Mouse (Mus musculus): ENCODE data around the gene Espn.

Espn gene

DNA sequence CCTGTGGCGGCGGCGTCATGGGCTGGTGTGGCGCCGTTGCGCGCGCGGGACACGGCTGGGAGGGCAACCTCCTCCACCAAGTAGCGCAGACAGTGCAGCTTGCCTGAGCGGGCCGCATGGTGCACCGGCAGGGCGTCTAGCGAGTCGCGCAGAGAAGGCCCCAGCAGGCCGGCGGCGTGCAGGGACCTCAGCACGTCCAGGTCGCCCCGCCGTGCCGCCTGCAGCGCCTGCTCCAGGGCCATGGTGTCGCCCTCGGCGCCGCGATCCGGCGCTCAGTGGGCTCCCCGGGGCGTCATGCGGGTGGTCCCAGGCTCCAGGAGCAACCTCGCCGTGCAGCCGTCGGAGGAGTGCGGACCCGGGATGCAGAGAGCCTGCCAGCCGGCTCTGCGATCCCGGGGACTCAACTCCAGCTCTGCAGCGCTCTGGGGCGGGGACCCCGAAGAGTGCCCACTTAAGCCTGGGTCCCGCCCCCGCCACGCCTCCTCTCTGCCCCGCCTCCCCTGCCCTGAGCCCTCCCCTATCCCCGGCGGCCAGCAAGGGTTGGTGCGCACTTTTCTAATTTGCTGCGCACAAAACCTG is at the start of gene Espn:
TSS of gene Espn (minus strand) at position 406 of the 579 bp plus-strand sequence.
- no peak for ATAC-seq (ENCODE audit: low TSS enrichment)

DNA sequence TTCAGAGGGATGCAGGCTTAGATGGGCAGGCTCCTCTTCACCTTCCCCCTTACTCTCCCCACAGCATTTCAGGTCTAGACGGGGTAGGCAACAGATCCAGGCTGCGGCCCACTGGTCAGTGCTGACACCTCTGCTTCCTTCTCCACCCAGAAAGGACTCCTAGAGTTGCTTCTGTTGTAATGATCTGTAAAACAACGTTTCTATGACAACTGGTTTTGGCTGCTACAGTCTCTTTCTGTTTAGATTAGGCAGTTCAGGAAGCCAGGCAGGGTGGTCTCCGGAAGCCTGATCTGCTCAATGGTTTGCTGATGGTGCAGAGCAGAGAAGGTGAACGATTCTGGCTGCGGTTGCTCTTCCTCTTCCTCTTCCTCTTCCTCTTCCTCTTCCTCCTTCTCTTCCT is 49.3 kb upstream of the Espn start:
- no peak for ATAC-seq (ENCODE audit: low TSS enrichment)

DNA sequence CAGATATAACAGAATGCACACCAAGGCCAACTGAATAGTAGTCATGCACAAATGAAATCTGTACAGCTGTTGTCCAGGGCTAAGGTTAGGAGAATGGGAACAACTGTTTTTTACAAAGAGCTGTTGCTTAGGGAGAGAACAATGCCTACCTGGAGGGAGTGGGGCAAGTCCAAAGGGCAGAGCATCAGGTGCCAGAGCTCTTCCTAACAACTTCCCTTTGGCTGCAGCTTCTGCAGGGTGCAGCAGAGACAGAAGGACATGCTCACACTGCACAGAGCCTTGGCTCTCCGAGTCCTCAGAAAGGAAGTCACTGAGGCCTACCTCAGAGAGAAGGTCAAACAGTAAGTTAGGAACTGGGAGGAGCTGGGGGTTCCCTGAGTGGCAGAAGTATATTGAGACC is 47.4 kb upstream of the Espn start:
- no peak for ATAC-seq (ENCODE audit: low TSS enrichment)

GRCm38 (mm10) chr4:152197545-152197944 is 45.4 kb upstream of the Espn start:
- no peak for ATAC-seq (ENCODE audit: low TSS enrichment)

- ATAC-seq (ENCODE audit: low TSS enrichment): no peak
These were observed 44.1 kb upstream of the Espn start for GRCm38 (mm10) chr4:152196276-152196675.

GRCm38 (mm10) chr4:152194476-152195175 is 42.5 kb upstream of the Espn start:
- no peak for ATAC-seq (ENCODE audit: low TSS enrichment)

GRCm38 (mm10) chr4:152192569-152192968 is 40.4 kb upstream of the Espn start:
- ATAC-seq (ENCODE audit: low TSS enrichment): no peak

DNA sequence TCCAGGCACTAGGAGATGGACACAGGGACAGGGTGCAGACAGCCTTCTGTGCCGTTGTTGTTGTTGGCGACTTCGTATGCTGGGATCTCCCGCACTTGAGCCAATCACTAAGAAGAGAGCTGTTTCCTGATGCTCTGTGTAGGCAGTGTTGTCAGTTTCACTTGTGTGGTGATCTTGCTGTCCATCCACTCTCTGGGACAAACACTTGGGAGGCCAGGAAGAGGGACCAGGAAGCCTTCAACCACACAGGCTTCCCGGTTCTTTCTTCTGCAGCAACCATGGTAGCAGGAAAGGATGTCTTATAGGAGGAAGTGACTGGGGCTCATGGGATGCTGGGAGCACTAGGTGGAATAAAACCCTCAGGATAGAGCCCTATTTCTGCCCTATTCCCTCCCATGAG is 38.5 kb upstream of the Espn start:
- ATAC-seq (ENCODE audit: low TSS enrichment): no peak

GRCm38 (mm10) chr4:152190096-152190653 is 38.0 kb upstream of the Espn start:
- no peak for ATAC-seq (ENCODE audit: low TSS enrichment)

- ATAC-seq (ENCODE audit: low TSS enrichment): no peak
These were observed 37.5 kb upstream of the Espn start for GRCm38 (mm10) chr4:152189691-152190090.

GRCm38 (mm10) chr4:152189071-152189470 is 36.9 kb upstream of the Espn start:
- ATAC-seq (ENCODE audit: low TSS enrichment): no peak

DNA sequence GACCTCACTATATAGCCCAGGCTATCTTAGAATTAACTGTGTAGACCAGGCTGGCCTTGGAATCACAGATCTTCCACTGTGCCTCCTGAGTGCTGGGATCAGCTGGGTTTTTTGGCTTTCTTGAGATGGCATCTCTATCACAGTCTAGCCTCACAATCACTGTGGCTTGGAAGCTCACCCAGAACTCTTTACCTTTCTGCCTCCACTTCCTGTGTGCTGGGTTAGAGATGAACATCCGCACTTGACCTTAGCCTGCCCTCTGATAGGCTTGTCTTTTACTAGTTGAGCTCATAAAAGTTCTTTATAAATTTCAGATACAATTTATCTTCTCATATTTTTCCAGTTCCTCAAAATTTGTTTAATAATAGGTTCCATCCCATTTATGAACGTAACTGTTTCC is 36.5 kb upstream of the Espn start:
- ATAC-seq (ENCODE audit: low TSS enrichment): no peak

GRCm38 (mm10) chr4:152187142-152187541 is 35.0 kb upstream of the Espn start:
- no peak for ATAC-seq (ENCODE audit: low TSS enrichment)

- ATAC-seq (ENCODE audit: low TSS enrichment): no peak
These were observed 34.3 kb upstream of the Espn start for GRCm38 (mm10) chr4:152186205-152187082.

DNA sequence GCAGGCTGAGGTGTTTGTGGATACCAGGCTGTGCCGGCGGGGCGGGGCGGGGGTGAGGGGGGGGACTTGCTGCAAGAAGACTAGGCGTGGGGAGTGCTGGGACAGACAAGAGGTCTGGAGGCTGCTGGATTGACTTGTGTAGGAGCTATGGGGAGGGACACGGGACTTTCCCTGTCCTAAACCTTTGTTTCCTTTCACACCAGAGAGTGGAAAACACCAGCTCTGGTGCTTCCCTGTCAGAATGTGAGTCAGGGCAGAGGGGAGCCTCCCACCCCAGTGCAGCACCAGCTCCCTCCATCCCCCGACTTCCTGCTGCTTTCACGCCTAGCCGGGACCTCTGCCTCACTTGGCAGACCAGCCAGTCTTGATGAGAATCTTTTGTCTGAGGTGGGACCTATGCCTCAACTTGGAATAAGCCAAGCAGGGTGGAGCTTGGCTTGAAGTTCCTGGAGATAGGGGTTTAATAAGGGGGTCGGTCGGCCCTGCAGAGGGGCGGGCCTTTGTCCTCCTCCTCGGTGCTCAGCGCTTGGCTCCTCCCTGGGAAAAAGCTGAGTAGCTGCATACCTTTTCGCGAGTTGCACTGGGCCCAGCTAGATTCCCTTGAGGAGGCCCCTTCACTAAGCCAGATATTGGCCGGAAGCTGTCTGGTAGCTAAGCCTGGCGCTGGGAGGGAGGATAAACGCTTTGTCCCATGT is 33.5 kb upstream of the Espn start:
- ATAC-seq (ENCODE audit: low TSS enrichment): no peak

DNA sequence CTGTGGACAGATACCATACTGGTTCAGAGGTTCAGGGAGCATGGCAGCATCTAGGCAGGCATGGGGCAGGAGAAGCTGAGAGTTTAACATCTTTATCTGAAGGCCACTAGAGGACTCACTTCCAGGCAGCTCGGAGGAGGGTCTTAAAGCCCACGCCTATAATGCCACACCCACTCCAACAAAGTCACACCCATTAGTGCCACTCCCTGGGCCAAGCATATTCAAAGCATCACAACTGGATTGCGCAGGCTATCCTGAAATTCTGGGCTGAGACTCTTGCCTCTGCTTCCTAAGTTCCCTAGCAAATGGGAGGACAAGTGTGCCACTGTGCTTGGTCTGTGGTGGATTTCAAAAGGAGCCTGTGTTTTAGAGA is 33.0 kb upstream of the Espn start:
- ATAC-seq (ENCODE audit: low TSS enrichment): peak; percentile 18; the same call in 1 of the 2 replicates

- peak; percentile 57 for ATAC-seq (ENCODE audit: low TSS enrichment)
These were observed 32.3 kb upstream of the Espn start for GRCm38 (mm10) chr4:152184353-152185035.

GRCm38 (mm10) chr4:152182205-152182604 is 30.0 kb upstream of the Espn start:
- no peak for ATAC-seq (ENCODE audit: low TSS enrichment)

DNA sequence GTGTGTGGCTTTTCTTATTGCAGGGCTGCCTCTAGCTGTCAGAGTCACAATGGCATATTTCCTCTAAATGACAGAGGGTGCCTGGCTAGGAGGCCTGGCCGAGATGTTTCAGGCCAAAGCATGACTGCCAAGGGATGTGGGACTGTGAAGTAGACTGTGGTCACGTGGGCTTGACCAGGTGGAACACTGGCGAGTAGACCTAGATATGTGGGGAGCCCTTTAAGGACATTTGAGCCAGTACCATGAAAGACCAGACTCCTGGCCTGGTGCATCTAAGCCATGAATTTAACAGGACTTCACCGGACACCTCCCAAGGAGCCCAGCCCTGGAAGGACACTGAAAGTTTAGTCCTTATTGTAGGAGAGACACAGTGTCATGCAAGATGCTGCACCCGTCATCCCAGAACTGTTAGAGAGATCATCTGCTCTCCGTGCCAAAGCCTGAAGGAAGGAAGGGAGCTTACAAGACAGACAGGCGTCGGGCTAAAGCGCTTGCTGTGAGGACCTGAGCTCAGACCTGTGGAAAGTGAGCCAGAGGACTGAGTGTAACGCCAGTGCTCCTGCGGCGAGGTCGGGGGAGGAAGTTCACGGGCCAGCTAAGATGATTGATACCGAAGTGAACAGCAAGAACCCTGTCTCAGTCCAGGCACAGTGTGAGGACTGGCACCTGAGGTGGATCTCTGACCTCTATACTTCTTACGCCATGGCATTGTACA is 27.9 kb upstream of the Espn start:
- no peak for ATAC-seq (ENCODE audit: low TSS enrichment)

DNA sequence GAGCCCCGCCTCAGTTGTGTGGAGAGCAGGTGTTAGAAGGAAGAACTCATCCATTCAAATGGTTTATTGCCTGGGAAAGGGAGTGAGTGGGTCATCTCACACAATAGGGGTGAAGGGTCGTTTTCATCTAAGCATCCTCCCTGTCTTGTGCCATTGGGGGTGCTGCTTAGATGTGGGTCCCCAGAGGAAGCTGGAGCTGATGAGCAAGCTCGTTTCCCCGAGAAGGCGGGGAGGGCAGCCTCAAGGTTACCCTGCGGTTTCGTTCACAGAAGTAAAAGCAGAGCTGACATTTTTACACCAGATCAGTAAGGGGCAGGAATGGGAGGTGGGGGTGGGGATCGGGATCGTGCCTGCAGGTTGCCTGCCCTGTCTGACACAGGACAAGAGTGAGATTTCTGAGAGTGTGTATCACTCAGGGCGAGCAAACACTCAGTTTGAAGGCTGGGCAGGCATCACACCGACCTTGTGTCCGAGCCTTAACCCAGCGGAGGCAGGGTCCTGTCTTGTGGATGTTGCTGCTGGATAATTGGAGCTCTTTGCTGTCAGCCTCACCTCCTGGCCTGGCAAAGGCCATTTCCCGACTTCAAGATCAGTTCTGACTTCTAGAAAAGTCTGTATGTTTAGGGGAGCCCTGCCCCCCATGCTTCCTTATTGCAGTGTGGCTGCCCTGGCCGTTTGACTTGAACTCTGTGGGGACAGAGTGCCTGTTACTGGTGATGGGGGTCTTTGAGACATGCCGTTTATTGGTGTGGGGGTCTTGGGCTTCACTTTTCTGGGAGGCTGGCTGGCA is 26.9 kb upstream of the Espn start:
- no peak for ATAC-seq (ENCODE audit: low TSS enrichment)

Measured in frontal cortex, adult (tissue).